Mouse (Mus musculus): ENCODE results near the gene Fndc3b. TPM values are rescaled to one million over a fixed set of nuclear protein-coding genes. Genes with fewer than 3 reads are reported as not detected.
A peak's percentile ranks its signal among the peaks of the same experiment; 100 is the strongest.

The Fndc3b gene
- 10 to 100 TPM; 20.6 to 22.0 TPM for total RNA-seq (2021)
- long read RNA-seq, experiment 1, partial matches to known transcripts, result 0 of 1 reads
- long read RNA-seq, experiment 1, other reads (novel, unspliced or antisense), result 1 of 1 reads
- long read RNA-seq, experiment 2, result 0 reads

DNA sequence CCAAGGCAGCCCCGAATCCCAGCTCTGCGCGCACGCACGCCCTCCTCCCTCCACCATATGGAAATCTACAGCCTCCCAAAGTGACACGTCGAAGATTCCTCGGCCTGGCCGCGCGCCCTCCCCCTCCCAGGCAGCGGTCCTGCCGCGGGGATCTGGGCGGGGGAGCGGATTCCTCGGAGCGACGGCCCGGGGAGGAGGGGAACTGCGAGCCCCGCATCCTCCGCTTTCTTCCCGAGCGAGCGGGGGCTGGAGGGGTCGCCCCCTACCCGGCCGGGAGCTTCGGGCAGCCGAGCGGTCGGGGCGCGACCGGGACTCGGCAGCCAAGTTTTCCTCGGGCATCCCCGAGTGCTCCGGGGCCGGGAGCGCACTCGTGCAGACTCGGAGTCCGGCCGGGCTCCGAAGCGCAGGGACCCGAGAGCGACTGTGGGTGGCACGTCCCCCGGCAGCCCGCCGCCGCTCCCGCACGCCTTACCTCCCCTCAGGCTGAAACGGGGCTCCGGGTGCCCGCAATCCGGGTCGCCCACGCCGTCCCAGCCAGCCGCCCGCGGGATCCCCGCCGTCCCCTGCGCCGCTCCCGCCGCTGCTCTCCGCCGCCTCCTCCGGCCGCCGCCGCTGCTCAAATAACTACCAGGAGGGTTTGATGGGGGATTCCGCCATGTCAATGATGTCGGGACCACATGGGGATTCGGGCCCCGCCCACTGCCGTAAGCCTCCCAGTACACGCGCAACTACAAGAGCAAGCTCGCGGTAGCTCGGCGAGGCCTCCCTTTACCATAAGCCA is at the start of gene Fndc3b:
Gene Fndc3b, minus strand, starts transcription at position 660 of the 781 bp plus-strand sequence.
- DNase-seq, result peak; percentile 91

- no peak for DNase-seq
Measured at GRCm38 (mm10) chr3:27760278-27760677, 49.2 kb upstream of the Fndc3b start.

- peak; percentile 76 for DNase-seq
Measured at GRCm38 (mm10) chr3:27758976-27759375, 47.9 kb upstream of the Fndc3b start.

DNA sequence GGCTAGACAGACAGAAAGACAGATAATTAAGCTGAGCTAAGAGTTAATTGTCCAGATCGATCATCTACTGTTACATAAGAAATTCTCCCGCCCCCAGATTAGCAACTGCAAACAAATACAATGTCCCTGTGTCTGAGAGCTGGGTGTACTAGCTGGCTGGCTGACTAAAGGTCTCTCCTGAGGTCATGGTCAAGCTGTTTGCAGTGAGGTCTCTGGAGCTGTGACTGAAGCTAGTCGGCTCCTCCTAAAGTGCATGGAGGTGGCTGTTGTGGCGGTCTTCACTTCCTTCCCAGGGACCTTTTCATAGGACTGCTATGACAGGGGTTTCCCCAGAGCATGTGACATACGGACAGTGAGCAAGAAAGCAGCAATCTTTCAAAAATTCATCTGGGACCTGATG is 40.5 kb upstream of the Fndc3b start:
- no peak for DNase-seq

DNA sequence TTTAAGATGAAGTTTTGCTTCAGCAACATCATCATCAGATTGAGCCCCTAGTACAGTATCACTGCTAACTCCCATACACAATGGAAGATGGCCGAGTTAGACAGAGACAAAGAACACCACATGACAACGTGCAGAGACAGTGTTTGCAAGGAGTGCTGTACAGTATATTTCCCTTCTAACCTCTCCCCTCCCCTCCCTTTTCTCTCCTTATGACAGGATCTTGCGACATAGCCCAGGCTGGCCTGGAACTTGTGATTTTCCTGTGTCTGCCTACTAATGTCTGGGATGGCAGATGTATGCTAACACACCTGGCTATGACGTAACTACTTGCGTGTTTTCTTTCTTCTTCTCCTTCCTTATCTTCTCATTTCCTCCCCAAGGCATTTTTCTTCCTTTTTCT is 40.0 kb upstream of the Fndc3b start:
- DNase-seq, result no peak

GRCm38 (mm10) chr3:27745651-27746050 is 34.5 kb upstream of the Fndc3b start:
- no peak for DNase-seq

DNA sequence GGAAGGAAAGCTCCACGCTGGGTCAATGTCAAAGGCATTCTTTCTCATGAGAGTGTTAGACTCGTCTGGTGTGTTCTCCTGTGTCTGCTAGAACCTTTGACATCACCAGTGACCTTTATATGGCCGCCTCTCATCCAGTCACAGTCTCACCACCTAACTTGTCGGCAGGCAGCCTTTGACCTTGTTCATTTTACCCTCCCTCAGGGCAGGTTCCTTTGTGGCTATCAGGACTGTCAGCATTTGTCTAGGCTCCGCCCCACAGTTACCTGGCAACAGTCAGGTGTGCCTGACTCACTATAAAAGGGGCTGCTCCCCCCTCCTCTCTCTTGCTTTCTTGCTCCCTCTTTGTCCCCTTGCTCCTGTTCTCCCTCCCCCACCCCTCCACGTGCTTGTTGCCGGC is 33.6 kb upstream of the Fndc3b start:
- no peak for DNase-seq

- DNase-seq, result no peak
Measured at GRCm38 (mm10) chr3:27743271-27744145, 32.4 kb upstream of the Fndc3b start.

DNA sequence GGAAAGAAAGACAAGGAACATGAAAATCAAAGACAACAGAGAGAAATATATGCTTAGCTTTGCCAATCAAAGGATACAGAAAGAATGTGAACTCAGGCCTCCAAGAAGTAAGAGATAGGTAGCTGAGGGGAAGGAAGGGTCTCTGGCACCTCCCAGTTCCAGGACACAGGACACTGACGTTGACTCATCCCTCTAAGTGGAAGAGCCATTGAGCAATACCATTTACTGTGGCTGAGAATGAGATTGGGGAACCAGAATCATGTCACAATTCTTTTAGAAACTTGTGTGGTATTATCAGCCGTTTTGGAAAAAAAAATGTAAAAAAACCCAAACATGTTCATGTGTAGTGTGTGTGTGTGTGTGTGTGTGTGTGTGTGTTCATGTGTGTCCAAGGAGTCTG is 31.0 kb upstream of the Fndc3b start:
- DNase-seq, result no peak

- DNase-seq, result no peak
Measured at GRCm38 (mm10) chr3:27740136-27740535, 29.0 kb upstream of the Fndc3b start.

- DNase-seq, result no peak
Measured at GRCm38 (mm10) chr3:27736180-27736579, 25.1 kb upstream of the Fndc3b start.

- DNase-seq, result no peak
Measured at GRCm38 (mm10) chr3:27735113-27735512, 24.0 kb upstream of the Fndc3b start.

DNA sequence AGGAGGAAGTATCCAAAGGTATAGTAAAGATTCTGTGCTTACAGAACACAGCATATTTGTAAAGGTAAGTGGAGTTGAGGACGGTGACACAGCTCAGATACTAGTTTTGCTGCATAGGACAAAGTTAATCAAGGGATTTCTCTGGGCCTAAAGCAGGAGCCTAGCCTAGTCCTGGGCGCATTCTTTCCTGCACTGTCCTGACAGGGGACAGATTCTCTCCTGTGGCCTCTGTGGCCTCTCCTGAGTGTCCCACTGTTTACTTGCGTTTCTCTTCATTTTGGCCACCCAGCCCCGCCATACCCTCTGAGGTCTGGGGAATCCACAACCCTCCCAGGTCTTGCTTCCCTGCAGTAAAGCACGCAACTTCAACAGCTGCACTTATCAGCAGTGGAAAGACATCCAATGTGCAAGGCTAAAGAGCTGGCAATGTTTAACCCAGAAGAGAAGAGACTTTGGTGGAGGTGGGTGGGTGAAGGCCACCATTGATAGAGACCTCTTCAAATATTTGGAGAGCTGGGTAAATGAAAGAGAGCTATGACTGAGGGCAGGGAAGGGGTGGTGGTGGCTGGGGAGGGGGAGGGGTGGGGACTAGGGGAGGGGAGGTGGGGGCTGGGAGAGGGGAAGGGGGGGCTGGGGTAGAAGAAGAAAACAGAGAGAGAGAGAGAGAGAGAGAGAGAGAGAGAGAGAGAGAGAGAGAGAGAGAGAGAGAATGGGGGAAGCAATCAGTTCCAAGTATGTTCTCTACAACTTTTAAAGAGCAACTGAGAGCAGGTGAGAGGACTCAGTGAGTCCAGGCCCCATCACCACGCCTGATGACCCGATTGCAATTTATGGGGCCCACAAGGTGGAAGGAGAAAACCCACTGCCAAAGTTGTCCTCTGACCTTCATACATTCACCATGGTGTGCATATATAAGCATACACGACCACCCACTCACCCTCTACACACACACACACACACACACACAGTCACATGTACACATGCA is 18.0 kb upstream of the Fndc3b start:
- DNase-seq, result no peak

DNA sequence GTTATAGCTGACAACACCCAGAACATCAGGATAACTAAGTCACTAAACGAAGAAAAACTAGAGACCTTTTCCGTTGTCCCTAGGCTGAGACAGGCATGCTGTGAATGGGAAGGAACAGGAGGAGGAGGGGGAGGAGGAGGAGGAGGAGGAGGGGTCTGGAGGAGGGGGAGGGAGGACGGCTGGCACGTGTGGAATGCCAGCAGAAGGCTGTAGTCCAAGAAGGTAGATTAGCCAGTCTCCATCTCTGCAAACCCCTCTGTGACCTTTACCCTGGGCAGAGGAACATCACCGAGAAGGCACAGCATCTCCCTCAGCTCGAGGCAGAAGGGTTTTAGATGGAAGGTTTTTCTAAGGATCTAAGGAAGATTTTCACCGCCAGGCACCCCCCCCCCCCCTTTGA is 17.1 kb upstream of the Fndc3b start:
- DNase-seq, result no peak

DNA sequence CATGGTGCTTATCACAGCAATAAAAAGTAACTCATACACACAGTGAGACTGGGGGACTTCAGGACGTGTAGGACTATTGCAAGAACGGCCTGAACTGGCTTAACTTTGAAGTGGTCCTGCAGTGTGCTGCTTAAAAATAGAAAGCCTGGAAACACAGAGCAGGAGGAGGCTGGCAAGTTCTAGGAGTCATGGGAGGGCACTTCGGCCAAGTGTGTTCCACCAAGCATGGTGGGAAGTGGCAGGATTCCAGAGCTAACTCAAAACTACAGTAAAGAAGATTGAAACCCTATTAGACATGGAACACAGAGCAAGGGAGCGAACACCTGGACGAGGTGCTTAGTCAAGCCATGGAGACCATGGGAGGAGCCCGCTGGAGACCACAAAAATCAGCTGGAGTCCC is 14.6 kb upstream of the Fndc3b start:
- no peak for DNase-seq

DNA sequence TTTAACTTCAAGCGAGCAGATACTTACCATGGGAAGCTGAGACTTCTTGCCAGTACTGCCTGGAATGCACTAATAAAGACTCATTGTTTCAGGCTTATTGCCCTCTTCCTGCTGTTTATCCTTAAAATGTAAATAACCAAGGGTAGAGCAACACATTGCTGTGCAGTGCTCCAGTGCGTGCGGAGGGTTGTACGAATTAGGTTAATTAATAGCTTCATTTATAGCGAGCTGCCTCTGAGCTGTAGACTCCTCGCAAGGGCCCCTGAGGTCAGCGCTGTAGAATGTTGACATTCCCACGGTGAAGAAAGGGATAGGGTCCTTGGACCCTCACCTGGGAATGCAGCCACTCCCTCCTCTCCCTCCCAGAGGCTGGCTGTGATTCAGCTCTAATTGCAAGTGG is 13.1 kb upstream of the Fndc3b start:
- no peak for DNase-seq

DNA sequence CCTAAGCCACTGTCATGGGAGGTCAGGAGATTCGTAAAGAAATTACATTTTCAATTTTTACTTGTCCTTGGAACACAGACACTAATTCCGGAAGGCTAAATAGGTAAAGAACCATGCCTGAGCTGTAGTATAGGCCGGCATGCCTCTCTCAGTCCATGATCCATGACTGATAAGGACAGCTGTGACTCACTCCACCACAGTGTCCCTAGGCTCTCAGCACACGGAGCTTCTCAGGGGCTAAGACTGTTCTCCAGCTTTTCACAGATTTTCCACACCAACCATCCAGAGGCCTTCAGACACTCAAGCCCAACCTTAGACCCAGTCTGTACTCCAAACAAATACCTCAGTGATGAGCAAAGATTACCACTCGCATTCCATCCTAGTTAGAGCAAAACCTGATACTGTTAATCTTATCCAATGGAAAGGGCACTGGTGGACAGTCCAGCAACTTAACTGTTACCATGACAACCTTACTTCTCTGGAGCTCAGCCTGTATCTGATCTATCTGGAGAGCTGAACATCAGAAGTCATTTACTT is 7.8 kb upstream of the Fndc3b start:
- no peak for DNase-seq

DNA sequence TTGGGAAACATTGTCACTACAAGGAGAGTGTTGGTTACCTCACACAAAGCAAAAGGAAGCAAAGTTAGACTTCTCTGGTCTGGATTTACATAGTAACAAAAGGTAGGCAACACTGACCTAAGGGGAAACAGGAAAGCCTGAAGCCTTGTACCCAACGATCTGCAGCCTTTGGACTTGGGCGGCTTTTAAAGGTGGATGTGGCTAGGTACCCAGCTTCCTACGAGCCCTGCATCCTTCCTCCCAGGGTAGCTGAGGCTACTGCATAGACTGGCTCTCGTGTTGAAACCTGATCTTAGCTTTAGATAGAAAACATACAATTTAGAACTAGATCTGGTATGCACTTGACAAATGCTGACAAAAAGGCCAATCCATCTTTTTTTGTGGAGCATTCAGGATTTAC is 2.9 kb upstream of the Fndc3b start:
- no peak for DNase-seq

GRCm38 (mm10) chr3:27712421-27712820 is 1.3 kb upstream of the Fndc3b start:
- DNase-seq, result no peak

DNA sequence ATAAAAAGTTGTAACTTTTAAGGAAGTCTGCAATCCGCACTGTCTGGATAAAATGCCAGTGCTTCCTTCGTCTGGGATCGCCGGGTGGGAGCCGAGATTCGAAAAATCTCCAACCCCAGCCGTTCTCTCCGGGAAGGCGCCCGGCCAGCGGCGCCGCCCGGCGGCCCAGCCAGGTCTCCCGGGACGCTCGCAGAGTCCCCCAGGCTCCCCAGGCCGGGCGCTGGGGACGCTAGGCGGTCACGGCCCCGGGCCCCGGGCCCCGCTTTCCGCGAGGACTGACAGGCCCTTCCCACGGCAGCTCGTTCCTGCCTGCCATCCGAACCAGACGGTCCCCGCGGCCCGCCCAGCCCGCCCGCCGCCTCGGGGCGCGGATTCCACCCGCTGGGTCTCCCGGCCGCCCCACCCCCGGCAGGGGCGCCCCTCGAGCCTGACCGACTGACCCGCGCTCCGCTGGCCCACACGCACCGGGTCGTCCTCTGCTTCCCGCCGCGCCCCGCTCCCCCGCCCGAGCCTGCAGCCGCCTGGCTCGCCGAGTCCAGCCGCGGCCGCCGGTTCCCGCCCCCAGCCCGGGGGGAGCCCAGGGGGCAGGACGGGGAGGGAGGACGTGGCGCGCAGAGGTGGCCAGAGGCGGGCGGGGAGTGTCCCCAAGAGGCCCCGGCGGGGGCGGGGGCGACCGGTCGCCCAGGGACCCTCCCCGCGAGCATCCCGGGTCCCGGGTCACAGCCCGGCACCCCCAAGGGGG is 1.0 kb downstream of the Fndc3b start:
- peak; percentile 87 for DNase-seq

Measured in gastrocnemius, postnatal 25 days (tissue).